Mouse (Mus musculus): ENCODE measurements at regions not wholly inside any gene's neighbourhood (a gene's known extent, or its start where the extent isn't known, plus 50 kb on each side); places are given as distances from the start of the nearest gene placed in this dataset.

DNA sequence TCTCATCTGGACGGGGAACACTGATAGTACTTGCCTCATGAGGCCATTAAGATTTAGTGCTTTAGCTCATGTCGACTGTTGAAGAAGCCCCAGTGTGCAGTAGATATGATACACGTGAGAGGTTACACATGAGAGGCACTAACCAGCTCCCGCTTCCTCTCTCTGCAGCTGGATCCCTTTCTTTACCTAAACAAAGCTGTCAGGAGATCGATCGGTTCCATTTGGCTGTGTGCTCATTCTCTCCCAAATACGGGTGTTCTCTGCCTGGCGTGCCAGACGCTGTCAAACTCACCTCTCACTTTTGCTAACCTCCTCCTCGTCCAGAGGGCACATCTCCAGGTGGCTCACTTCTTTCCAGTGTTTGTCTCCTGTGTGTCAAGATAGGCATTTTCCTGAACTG is 139.3 kb upstream of the Smlr1 start:
- no peak overlapping the region for H3K4me3 ChIP-seq (ENCODE audit: low read depth, low read length)
- H3K9me3 ChIP-seq (replicated peaks; ENCODE audit: control insufficient read depth, low read length, poor library complexity, severe bottlenecking): no peaks in the 10 kb centered on the region
- H3K27ac ChIP-seq (ENCODE audit: low read length): no peak overlapping the region
- no peak for ATAC-seq
- no peak overlapping the region for H3K9ac ChIP-seq (ENCODE audit: low read depth, low read length)
- no peaks in the 10 kb centered on the region for H3K36me3 ChIP-seq (ENCODE audit: control insufficient read depth, insufficient read depth, low read length)
- no peaks in the 10 kb centered on the region for H3K27me3 ChIP-seq (ENCODE audit: control insufficient read depth, insufficient read depth, low read depth, low read length)
- 77% methylated on average over 10 of the region's 10 CpGs for WGBS
- no peak overlapping the region for H3K4me2 ChIP-seq (ENCODE audit: low read length)
- peaks cover 15% of the 10 kb centered on the region for H3K4me1 ChIP-seq (ENCODE audit: control insufficient read depth, insufficient read depth, low read length)

DNA sequence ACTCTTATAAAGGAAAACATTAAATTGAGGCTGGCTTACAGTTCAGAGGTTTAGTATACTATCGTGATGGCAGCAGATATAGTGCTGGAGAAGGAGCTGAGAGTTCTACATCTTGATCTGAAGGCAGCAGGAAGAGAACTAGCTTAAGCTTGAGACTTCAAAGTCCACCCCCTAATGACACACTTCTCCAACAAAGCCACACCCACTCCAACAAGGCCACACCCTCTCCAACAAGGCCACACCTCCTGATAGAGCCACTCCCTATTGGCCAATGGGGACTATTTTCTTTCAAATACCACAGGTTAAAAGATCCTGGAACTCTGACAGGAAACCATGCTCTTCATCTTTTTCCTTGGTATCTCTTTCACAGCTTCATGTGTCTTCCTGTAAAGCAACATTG is 134.0 kb upstream of the Smlr1 start:
- H3K9me3 ChIP-seq (replicated peaks; ENCODE audit: control insufficient read depth, low read length, poor library complexity, severe bottlenecking): no peaks in the 10 kb centered on the region
- no peaks in the 10 kb centered on the region for H3K27me3 ChIP-seq (ENCODE audit: control insufficient read depth, insufficient read depth, low read depth, low read length)
- H3K4me2 ChIP-seq (ENCODE audit: low read length): no peak overlapping the region
- H3K9ac ChIP-seq (ENCODE audit: low read depth, low read length): no peak overlapping the region
- H3K4me1 ChIP-seq (ENCODE audit: control insufficient read depth, insufficient read depth, low read length): no peaks in the 10 kb centered on the region
- H3K27ac ChIP-seq (ENCODE audit: low read length): no peak overlapping the region
- 84% methylated on average over 1 of the region's 1 CpGs for WGBS
- no peak overlapping the region for H3K4me3 ChIP-seq (ENCODE audit: low read depth, low read length)
- H3K36me3 ChIP-seq (ENCODE audit: control insufficient read depth, insufficient read depth, low read length): no peaks in the 10 kb centered on the region
- ATAC-seq: no peak

DNA sequence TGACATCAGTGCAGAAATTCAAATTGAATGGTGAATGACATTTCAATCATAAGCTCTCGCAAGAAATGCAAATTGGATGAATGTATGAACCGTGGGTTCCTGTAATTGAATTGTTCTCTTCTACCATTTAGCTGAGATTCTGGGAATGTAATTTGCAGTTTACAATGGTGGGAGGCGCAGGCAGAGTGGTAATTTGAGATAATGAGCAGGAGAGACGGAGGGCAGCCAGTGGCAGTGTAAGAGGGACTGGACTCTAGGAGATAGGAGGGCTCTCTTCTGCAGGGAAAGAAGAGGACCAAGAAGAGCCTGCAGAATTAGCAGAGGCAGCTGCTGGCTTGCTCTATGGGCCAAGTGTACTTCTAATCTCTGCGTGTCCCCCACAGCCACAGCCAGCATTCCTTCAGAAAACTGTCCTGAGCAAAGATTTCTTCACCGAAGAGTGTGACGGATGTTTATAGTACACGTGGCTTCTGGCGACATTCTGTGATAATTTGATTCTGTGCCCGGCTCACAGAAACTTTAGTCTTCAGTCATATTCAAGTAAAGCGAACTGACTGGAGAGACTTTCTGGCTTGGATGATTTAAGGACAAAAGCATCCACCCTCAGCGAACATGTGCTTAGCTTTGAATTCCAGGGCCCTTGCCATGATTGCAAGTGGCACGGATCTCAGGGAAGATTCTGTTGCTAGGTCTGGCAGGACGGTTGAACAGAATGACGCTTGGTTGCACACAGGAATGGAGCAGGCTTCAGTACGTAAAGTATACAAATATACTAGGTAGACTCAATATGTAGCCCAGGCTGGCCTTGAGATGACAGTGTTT is 116.9 kb upstream of the Smlr1 start:
- H3K27me3 ChIP-seq (ENCODE audit: control insufficient read depth, insufficient read depth, low read depth, low read length): no peaks in the 10 kb centered on the region
- H3K36me3 ChIP-seq (ENCODE audit: control insufficient read depth, insufficient read depth, low read length): no peaks in the 10 kb centered on the region
- no peaks in the 10 kb centered on the region for H3K9me3 ChIP-seq (replicated peaks; ENCODE audit: control insufficient read depth, low read length, poor library complexity, severe bottlenecking)
- WGBS: 77% methylated on average over 16 of the region's 16 CpGs
- H3K4me1 ChIP-seq (ENCODE audit: control insufficient read depth, insufficient read depth, low read length): no peaks in the 10 kb centered on the region
- no peak overlapping the region for H3K9ac ChIP-seq (ENCODE audit: low read depth, low read length)
- no peak overlapping the region for H3K4me2 ChIP-seq (ENCODE audit: low read length)
- H3K4me3 ChIP-seq (ENCODE audit: low read depth, low read length): no peak overlapping the region
- ATAC-seq: no peak
- no peak overlapping the region; the same call in 1 of the 2 replicates for H3K27ac ChIP-seq (ENCODE audit: low read length)

DNA sequence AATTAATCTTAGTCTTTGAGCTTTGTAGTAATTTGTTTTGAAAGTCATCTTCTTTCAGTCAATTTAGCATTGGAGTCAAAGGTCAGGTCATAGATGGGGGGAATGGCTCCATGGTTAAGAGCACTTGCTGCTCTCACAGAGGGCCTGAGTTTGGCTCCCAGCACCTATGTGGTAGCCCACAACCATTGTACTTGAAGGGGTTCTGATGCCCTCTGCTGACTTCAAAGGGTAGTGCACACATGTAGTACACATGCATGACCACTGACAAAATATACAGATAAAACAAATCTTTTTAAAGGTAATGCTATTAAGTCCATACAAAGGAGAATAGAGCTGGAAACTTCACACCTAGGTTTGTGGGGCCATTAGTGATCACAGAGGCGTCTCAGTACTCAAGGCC is 111.7 kb upstream of the Smlr1 start:
- Histone ChIP-seq H3K4me2 (ENCODE audit: low read length) (no peak overlapping the region), H3K9me3 (replicated peaks; ENCODE audit: control insufficient read depth, low read length, poor library complexity, severe bottlenecking) (no peaks in the 10 kb centered on the region), H3K9ac (ENCODE audit: low read depth, low read length) (no peak overlapping the region), H3K27ac (ENCODE audit: low read length) (no peak overlapping the region), H3K27me3 (ENCODE audit: control insufficient read depth, insufficient read depth, low read depth, low read length) (no peaks in the 10 kb centered on the region), H3K36me3 (ENCODE audit: control insufficient read depth, insufficient read depth, low read length) (no peaks in the 10 kb centered on the region), H3K4me3 (ENCODE audit: low read depth, low read length) (no peak overlapping the region), H3K4me1 (ENCODE audit: control insufficient read depth, insufficient read depth, low read length) (peaks cover 1% of the 10 kb centered on the region; the same call in 1 of the 2 replicates)
- WGBS: 85% methylated on average over 1 of the region's 1 CpGs
- no peak for ATAC-seq

DNA sequence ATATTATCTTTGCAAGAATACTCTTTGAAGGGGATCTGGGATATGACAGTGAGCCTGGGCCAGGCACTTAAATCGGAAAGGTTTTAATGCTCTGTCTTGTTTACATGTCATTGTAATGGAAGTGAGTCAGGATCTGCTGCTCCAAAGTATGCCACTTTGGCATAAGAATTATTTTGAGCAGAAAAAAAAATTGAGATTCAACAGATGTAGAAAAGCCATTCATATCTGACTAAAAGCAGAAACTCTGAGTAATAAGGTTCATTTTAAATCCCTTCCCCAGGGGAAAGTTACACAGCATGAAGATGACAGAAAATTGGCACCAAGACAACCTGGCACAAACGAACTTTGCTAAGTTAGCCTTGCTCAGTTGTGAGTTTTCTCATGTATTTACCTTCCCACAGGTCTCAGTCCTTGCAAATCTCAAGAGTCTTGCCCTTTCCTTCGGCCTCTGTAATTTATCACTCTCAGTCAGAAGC is 107.5 kb upstream of the Smlr1 start:
- Histone ChIP-seq H3K36me3 (ENCODE audit: control insufficient read depth, insufficient read depth, low read length) (no peaks in the 10 kb centered on the region), H3K9me3 (replicated peaks; ENCODE audit: control insufficient read depth, low read length, poor library complexity, severe bottlenecking) (no peaks in the 10 kb centered on the region), H3K27ac (ENCODE audit: low read length) (no peak overlapping the region), H3K9ac (ENCODE audit: low read depth, low read length) (no peak overlapping the region), H3K27me3 (ENCODE audit: control insufficient read depth, insufficient read depth, low read depth, low read length) (no peaks in the 10 kb centered on the region), H3K4me3 (ENCODE audit: low read depth, low read length) (no peak overlapping the region), H3K4me2 (ENCODE audit: low read length) (no peak overlapping the region), H3K4me1 (ENCODE audit: control insufficient read depth, insufficient read depth, low read length) (peaks cover 10% of the 10 kb centered on the region; the same call in 1 of the 2 replicates)
- WGBS: 67% methylated on average over 3 of the region's 3 CpGs
- ATAC-seq: no peak

DNA sequence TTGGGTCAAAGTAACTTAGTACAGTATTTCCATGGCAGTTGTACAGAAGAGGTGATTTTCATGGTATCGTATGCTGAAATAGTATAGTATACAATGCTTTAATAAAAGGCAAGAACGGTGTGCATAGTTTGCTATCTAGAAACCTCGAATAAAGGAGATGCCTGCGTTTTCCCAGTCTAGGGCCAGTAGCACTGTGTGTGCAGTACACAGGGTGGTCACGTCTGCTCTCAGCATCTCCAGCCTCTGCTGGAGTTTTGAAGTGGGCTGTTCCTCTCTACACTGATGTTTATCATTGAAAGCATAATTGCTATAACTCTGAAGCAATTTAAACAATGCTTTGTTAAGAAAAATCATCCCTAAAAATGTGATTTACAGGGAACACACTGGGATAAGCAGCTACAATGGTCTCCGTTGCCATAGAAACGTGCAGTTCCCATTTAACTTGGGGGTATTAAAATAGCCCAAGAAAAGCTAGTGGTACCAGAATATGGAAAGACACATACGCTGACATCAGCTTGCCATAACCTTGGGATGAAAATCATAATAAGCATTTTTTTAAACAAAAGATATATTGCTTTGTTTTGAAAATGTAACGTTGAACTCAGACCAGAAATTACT is 106.1 kb upstream of the Smlr1 start:
- Histone ChIP-seq H3K4me3 (ENCODE audit: low read depth, low read length) (no peak overlapping the region), H3K4me1 (ENCODE audit: control insufficient read depth, insufficient read depth, low read length) (peaks cover 10% of the 10 kb centered on the region; the same call in 1 of the 2 replicates), H3K27ac (ENCODE audit: low read length) (no peak overlapping the region), H3K27me3 (ENCODE audit: control insufficient read depth, insufficient read depth, low read depth, low read length) (no peaks in the 10 kb centered on the region), H3K9me3 (replicated peaks; ENCODE audit: control insufficient read depth, low read length, poor library complexity, severe bottlenecking) (no peaks in the 10 kb centered on the region), H3K9ac (ENCODE audit: low read depth, low read length) (no peak overlapping the region), H3K36me3 (ENCODE audit: control insufficient read depth, insufficient read depth, low read length) (no peaks in the 10 kb centered on the region), H3K4me2 (ENCODE audit: low read length) (no peak overlapping the region)
- WGBS: 70% methylated on average over 9 of the region's 9 CpGs
- peak; percentile 84 for ATAC-seq

DNA sequence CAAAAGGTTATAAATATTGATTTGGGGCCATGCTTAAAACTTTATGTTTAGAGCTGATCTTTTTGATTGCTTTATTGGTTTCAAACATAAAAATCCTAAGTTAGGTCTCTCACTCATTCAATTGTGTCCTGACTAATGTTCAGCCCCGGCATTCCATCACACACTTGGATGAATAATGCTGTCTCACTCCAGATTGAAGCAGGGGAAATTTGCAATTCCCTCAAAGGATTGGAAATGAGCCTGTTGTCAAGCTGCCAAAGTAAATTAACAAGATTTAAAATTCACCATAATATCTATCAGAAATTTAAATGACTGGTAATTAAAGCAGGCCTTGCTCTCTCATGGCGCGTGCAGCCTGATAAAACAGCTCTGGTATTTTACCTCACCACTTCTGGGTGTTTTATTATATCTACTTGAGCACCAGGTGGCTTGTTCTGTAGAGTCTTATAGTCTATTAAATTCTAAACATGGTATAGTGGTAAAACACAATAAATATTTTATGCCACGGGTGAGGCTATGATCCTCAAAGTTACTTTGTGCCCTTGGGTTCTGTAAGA is 97.1 kb upstream of the Smlr1 start:
- 45% methylated on average over 4 of the region's 4 CpGs for WGBS
- Histone ChIP-seq H3K9ac (ENCODE audit: low read depth, low read length) (no peak overlapping the region), H3K36me3 (ENCODE audit: control insufficient read depth, insufficient read depth, low read length) (no peaks in the 10 kb centered on the region), H3K9me3 (replicated peaks; ENCODE audit: control insufficient read depth, low read length, poor library complexity, severe bottlenecking) (no peaks in the 10 kb centered on the region), H3K27ac (ENCODE audit: low read length) (no peak overlapping the region), H3K4me2 (ENCODE audit: low read length) (no peak overlapping the region), H3K27me3 (ENCODE audit: control insufficient read depth, insufficient read depth, low read depth, low read length) (no peaks in the 10 kb centered on the region), H3K4me1 (ENCODE audit: control insufficient read depth, insufficient read depth, low read length) (no peaks in the 10 kb centered on the region), H3K4me3 (ENCODE audit: low read depth, low read length) (no peak overlapping the region)
- 0 out of 2 replicates have a peak, but pooled peaks have one; percentile 58 for ATAC-seq

DNA sequence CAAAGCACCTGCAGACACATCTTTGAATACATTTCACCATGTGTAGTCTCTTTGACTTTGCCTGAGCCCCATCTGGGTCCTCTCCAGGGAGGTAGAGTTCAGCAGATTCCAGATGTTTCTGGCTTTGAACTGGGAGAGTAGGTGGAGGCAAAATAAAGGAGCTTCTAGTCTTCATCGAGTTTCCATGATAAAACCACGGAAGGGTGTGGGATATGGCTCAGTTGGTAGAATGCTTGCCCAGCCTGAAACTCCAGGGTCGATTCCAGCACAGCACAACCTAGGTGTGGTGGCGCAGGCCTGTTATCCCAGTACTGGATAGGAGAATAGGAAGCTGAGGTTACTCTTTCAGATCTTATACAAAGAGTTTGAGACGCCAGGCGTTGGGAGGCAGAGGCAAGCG is 96.2 kb upstream of the Smlr1 start:
- no peaks in the 10 kb centered on the region for H3K9me3 ChIP-seq (replicated peaks; ENCODE audit: control insufficient read depth, low read length, poor library complexity, severe bottlenecking)
- no peak for ATAC-seq
- no peak overlapping the region for H3K4me3 ChIP-seq (ENCODE audit: low read depth, low read length)
- 88% methylated on average over 7 of the region's 7 CpGs for WGBS
- no peak overlapping the region for H3K27ac ChIP-seq (ENCODE audit: low read length)
- H3K27me3 ChIP-seq (ENCODE audit: control insufficient read depth, insufficient read depth, low read depth, low read length): no peaks in the 10 kb centered on the region
- no peak overlapping the region for H3K4me2 ChIP-seq (ENCODE audit: low read length)
- no peaks in the 10 kb centered on the region for H3K36me3 ChIP-seq (ENCODE audit: control insufficient read depth, insufficient read depth, low read length)
- H3K4me1 ChIP-seq (ENCODE audit: control insufficient read depth, insufficient read depth, low read length): no peaks in the 10 kb centered on the region
- H3K9ac ChIP-seq (ENCODE audit: low read depth, low read length): no peak overlapping the region

DNA sequence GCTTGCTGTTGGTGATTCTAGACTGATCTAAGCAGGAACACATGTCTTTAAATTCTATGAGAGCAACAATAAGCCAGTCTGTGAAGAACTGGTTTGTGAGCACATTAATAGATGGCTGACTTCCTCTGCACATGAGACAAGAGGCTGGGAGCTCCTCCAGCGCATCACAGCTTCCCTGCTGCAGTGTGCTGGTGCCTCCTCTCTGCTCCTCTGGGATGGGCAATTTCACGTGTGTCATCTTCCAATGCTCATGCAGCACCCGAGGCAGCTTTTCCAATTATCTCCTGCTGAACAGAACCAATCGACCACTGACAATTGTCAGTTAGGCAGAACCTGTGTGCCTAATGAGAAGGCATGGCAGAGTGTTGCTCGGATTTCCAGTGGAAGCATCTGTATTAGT is 86.5 kb upstream of the Smlr1 start:
- H3K9ac ChIP-seq (ENCODE audit: low read depth, low read length): no peak overlapping the region
- no peaks in the 10 kb centered on the region for H3K36me3 ChIP-seq (ENCODE audit: control insufficient read depth, insufficient read depth, low read length)
- peak; percentile 78 for ATAC-seq
- peaks cover 13% of the 10 kb centered on the region for H3K4me1 ChIP-seq (ENCODE audit: control insufficient read depth, insufficient read depth, low read length)
- WGBS: 59% methylated on average over 5 of the region's 5 CpGs
- H3K4me2 ChIP-seq (ENCODE audit: low read length): no peak overlapping the region
- no peak overlapping the region for H3K4me3 ChIP-seq (ENCODE audit: low read depth, low read length)
- peak overlapping the region; percentile 68 for H3K27ac ChIP-seq (ENCODE audit: low read length)
- H3K9me3 ChIP-seq (replicated peaks; ENCODE audit: control insufficient read depth, low read length, poor library complexity, severe bottlenecking): no peaks in the 10 kb centered on the region
- no peaks in the 10 kb centered on the region for H3K27me3 ChIP-seq (ENCODE audit: control insufficient read depth, insufficient read depth, low read depth, low read length)

All from midbrain, embryonic 16.5 days (tissue).